Mouse (Mus musculus) megakaryocyte, embryonic 14.5 days (primary cell): ENCODE data around the gene Asb15.

Experiments used
- FLI1 ChIP-seq: IDR thresholded peaks from 2 replicates; pipeline ENCODE4 v1.6.1; 2012; ENCODE audit warnings: low read length, inconsistent platforms, mixed read lengths
- GATA1 ChIP-seq: IDR thresholded peaks from 3 replicates; pipeline ENCODE4 v1.6.1; 2012; ENCODE audit warnings: mixed read lengths, low read length, inconsistent platforms, borderline replicate concordance

DNA sequence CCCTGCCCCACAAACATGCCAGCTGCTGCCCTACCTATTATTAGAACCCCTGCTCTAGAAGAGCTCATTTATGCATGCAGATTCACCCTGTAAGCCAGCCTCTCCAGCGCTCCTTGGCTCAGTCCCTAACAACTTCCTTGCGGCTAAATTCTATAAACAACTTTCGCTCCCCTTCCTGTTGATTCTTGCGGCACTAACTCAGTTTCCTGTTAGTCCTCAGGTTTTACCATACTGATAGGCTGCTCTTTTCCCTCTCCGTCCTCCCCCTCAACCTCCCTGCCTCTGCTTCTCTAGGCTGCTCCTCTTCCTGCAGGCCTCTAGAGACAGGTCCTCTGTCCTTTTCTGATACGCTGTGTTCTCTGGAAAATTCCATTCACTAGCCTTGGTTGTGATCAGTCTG is 43.2 kb downstream of the Asb15 start:
- TF ChIP-seq GATA1, result no peak
- TF ChIP-seq FLI1, result no peak
